Mouse (Mus musculus) 3134 (cell line): ENCODE data around the gene Nrd1.
A peak's percentile ranks its signal among the peaks of the same experiment; 100 is the strongest.

ENCODE experiments used
- DNase-seq: peaks from one replicate; pipeline ENCODE4 v3.0.0-alpha.2; 2011; ENCODE audit warnings: low spot score; ENCODE audit not compliant: insufficient read length; ENCODE audit errors: extremely low read depth

The Nrd1 gene

DNA sequence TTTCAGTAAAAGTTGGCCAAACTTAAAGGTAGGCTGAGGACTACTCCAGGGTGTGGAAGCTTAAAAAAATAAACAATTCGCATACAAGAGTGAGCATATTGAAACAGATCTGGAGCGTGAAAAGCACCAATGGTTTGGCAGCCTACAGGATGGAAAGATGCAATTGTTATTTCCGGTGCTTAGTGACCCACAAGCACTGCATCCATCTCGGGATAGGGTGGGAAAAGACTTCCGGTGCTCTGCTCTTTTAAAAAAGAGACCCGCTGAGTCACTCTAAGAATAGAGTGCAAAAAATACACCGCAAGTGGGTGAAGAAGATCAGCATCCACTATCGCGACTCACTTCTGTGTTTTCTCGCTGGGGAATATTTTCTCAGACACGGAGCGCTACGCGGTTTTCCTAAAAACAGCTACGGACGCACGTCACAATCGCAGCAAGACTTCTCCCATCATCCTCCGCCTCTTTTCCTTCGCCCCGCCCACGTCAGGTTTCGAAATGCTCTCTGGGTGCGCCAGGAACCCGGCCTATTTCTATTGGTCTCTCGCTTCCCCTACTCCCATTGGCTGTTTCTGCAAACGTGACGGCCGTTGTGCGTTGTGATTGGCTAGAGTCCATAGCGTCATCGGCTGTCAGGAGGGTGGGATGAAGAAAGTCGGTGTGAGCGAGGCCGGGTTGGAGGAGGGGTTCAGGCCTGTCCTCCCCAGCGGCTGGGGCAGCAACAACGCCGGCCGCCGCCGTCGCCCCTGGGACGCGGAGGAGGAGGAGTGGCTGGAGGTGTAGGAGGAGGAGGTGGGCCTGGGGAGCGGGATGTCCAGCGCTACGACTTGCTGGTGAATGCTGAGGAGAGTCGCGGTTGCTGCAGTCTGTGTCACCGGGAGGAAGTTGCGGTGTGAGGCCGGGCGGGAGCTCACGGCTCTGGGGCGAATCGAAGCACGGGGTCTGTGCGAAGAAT is at the start of gene Nrd1:
Nrd1 (plus strand) TSS at position 657 of the 952 bp plus-strand sequence.
- peak; percentile 96 for DNase-seq

DNA sequence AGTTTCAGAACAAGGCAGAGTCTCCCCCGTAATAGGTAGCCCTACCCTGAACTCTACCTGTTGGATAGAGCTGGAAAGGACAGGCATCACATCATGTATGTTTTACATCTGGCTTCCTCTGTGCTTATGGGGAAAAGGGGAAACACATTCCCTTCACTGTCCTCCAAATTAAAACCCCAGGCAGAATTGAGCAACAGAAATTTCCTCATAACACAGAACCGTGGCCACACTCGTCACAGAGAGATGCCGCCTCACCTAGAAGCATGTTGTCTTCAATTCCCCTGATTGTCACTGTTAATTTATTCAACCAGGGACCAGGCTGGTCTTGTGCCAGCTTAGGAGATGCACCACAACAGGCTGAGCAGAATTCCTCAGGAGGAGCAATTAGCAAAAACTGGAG is 48.8 kb upstream of the Nrd1 start:
- no peak for DNase-seq

GRCm38 (mm10) chr4:108959696-108960095 is 40.8 kb upstream of the Nrd1 start:
- DNase-seq = peak; percentile 61

GRCm38 (mm10) chr4:108960619-108961460 is 39.6 kb upstream of the Nrd1 start:
- DNase-seq = no peak

DNA sequence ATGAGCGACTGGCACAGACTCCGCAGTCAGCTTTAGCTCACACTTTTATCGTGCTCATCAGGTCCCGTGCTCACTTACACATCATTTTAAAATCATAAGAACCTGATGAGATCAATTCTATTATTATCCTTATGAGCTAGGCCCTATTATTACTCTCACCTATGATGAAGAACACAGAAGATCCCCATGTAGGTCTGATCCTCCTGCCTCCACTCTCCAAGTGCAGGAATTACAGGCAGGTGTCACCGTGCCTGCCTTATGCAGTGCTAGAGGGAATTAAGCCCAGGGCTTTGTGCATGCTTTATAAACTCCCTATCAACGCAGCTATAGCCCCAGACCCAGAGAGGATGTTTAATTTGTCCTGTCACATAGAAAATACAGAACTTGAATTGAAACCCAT is 37.4 kb upstream of the Nrd1 start:
- DNase-seq = no peak

GRCm38 (mm10) chr4:108969517-108969916 is 30.9 kb upstream of the Nrd1 start:
- no peak for DNase-seq

DNA sequence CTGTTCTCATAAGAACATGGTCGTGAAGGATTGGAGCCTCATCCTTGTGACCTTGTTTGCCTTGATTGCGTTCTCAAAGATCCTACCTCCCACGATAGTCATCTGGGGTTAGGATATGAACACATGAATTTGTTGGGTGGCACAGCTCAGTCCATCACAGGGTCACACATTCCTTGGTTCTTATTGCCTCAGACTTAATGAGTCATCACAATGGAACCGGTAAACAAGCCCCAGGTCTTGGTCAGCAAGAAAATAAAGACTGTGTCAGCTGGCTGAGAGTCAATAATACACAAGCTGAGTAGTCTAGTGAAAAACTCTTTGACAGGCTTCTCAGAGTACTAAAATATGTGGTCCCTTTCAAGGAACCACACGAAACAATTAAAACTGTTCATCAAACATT is 29.4 kb upstream of the Nrd1 start:
- DNase-seq = peak; percentile 45

DNA sequence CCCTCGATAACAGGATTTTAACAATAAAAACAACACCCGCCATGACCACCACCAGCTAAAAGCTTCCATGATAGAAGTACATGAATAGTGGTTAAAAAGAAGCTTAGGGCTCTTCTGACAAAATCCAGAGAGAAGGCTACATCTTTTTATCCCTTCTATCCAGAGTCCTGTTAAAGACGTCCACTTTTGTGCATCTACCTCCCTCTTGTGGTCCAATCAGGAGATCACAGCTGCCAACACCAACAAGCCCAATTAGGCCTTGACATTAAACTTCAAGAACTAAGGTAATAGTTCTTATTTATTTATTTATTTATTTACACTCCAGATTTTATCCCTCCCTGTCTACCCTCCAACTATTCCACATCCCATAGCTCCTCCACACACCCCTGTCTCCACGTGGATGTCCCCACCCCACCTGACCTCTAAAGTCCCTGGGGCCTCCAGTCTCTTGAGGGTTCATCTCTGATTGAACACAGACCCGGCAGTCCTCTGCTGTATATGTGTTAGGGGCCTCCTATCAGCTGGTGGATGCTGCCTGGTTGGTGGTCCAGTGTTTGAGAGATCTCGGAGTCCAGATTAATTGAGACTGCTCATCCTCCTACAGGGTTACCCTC is 23.9 kb upstream of the Nrd1 start:
- no peak for DNase-seq

GRCm38 (mm10) chr4:108986833-108987472 is 13.5 kb upstream of the Nrd1 start:
- no peak for DNase-seq

DNA sequence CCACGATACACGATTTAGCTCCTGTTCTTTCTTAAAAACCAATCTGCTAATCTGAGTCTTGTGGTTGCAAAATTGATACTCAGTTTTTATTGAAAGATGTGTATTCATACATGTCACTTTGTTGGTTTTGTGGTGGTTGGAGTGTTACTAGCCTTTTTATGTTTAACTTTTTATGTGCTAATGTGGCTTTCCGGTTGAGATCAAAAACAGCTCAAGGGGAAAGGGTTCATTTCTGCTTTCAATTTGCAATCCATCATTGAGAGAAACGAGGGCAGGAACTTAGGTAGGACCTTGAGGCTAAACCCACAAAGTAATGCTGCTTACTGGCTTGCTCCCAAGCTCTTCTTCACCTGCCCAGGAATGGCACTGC is 13.0 kb upstream of the Nrd1 start:
- DNase-seq = no peak

- DNase-seq = no peak
Observed at GRCm38 (mm10) chr4:108989430-108989829, 11.0 kb upstream of the Nrd1 start.

- DNase-seq = no peak
Observed at GRCm38 (mm10) chr4:108990032-108990431, 10.4 kb upstream of the Nrd1 start.

DNA sequence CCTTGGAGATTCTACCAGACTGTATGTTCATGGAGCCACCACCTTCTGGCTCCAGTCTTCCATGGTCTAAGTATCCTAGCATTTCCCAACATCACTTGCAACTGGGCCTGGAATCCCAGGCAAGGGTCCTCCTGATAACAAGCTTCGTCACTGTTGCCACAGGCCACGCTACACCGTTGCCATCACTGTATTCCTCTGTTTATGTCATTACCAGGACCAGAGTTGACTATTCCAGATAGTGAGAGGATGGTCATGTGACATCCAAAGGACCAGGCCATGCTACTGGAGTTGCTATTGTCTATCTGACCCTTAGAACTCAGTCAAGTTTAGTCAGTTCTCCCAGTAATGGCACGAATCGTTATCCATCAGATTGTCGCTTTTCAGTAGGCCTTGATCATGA is 9.9 kb upstream of the Nrd1 start:
- no peak for DNase-seq

DNA sequence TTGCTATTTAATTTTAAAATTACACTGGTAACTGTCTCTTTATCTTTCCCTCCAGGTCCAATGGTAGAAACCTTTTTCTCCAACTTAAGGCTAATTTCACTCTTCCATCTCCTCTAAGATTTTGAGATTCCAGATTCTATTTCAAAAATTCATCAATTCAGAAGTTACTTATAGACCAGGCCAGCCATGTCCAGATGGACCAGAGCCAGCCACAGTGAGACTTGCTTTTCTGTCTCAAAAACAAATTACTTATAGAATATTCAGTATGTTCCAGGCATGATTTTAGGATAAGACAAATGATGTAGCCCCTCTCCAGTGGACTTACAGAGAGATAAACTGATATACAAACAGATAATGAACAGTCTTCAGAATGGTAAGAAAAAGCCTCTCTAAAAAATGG is 8.6 kb upstream of the Nrd1 start:
- no peak for DNase-seq

DNA sequence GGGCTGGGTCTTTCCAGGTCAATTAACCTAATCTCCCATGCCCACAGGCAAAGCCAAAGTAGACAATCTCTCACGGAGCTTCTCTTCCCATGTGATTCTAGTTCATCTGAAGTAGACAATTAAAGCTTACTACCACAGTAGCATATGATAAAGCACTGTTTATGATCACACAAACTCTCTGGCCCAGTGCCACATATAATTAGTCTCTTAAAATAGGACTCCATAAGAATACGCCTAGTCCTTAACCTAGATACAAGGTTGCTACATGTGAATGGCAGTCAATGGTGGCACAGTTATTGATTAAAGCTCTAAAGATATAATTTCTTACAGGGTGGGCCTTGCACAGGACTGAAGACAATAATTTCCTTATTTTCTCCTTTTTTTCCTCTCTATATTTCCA is 7.5 kb upstream of the Nrd1 start:
- DNase-seq = no peak

DNA sequence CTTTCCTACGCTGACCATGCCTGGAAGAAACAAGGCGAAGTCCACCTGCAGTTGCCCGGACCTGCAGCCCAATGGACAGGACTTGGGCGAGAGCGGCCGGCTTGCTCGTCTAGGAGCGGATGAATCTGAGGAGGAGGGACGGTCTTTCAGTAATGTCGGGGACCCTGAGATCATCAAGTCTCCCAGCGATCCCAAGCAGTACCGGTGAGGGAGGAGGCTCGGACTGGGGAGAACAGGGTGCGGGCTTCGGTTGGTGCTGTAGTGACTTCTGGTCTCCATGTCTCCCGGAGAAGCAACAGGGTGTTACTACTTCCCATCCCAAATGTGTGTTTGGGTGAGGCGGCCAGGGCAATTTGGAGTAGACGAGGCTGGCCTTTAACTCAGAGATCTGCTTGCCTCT is 506 bp downstream of the Nrd1 start:
- no peak for DNase-seq

DNA sequence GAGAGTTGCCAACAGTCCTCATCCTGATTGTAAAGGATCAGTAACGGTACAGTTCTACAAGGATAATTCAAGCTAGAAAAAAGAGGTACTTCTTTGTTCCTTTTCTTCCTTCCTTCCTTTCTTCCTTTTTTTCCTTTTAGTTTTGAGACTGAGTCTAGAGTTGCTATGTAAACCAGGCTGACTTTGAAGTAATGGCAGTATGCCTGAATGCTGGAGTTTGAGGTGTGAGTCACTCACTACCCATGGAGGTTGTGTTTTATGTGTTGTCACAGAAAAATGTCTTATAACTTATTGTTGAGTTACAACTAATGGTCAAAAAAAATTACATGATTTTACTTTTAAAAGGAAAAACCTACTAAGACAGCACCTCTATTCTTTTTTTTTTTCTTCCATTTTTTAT is 7.6 kb downstream of the Nrd1 start:
- DNase-seq = peak; percentile 24

GRCm38 (mm10) chr4:109014091-109014490 is 13.6 kb downstream of the Nrd1 start:
- DNase-seq = no peak

- no peak for DNase-seq
Observed at GRCm38 (mm10) chr4:109017441-109017840, 17.0 kb downstream of the Nrd1 start.

- no peak for DNase-seq
Observed at GRCm38 (mm10) chr4:109019301-109019700, 18.8 kb downstream of the Nrd1 start.

DNA sequence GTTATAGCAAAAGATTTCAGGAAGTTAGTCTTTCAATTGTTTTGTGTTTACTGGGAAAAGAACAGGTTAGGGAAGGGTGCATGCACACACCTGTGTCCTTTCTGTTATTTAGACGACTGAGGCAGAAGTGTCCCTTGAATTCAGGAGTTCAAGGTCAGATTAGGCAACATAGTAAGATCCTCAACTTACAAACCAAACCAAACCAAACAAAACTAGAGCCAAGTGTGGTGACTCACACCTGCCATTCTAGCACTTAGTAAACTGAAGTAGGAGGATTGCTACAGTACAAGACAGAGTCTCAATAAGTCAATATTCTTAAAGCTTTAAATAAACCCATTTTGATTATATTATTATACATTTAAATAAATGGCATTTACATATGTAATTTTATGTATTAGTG is 21.5 kb downstream of the Nrd1 start:
- peak; percentile 30 for DNase-seq
